Mouse (Mus musculus) spleen, adult 2 months (tissue): ENCODE data around the gene Slc9a9.

Experiments used
- CTCF ChIP-seq: fragments of 200-500 bp; IDR thresholded peaks from 2 replicates; pipeline ENCODE4 v1.5.1; 2011; ENCODE audit warnings: mild to moderate bottlenecking, inconsistent platforms; ENCODE audit not compliant: insufficient read depth, insufficient read length, insufficient replicate concordance; ENCODE audit errors: extremely low read depth
- POLR2A ChIP-seq: fragments of 200-500 bp; IDR thresholded peaks from 2 replicates; pipeline ENCODE4 v1.6.1; 2011; ENCODE audit warnings: low read depth, low read length, inconsistent platforms

DNA sequence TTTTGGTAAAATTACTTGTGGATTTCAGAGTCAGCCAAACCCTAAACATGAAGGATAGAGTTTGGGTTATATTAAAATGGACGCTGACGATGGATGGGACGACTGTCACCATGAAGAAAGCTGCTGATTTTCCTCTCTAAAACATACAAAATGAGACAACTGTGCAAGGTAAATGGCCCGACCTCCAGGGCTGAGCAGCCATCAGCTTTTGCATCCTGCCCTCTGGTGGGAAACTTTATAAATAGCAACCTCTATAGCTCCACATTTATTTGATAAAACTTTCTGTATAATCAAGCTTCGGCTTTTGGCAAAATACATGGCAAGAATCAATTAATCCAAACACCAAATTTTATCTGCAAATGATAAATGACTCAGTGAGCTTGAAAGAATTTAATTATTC lies 57.7 kb downstream of the Slc9a9 start:
- TF ChIP-seq CTCF (peak; percentile 15; the same call in 1 of the 2 replicates), POLR2A (no peak)
